Comparison of ENCODE assay signal across 13 mouse cellular contexts in genomic region chr16:82038616-82039015, GRCm38 (mm10).
"Had no signal": no experiment of that assay in that cellular context is flagged by ENCODE, and none has a peak within 500 bp of the region (broad histone marks: within the 10 kb centered on the region; RNA-seq: fewer than 3 reads in every experiment).

No protein-coding gene starts in this region.

- H3K36me3 ChIP-seq: limb, embryonic 13.5 days; midbrain, embryonic 10.5 days had no signal

- H3K4me1 ChIP-seq: limb, embryonic 13.5 days; midbrain, embryonic 10.5 days had no signal

- H3K9ac ChIP-seq: limb, embryonic 13.5 days; liver, embryonic 14.5 days had no signal

- H3K27me3 ChIP-seq: limb, embryonic 13.5 days had no signal

- H3K27ac ChIP-seq: limb, embryonic 13.5 days; liver, embryonic 14.5 days; midbrain, embryonic 10.5 days had no signal

- ATAC-seq: lung, postnatal 0 days had no signal

- H3K4me2 ChIP-seq: limb, embryonic 13.5 days had no signal

- H3K9me3 ChIP-seq: limb, embryonic 13.5 days; midbrain, embryonic 10.5 days had no signal

- DNase-seq: kidney, adult 18-20 months; kidney, postnatal 10 days; kidney, postnatal 4 days; lung, adult 18-20 months; lung, postnatal 4 days; midbrain, embryonic 14.5 days; thymus, adult 2 months; thymus, postnatal 36 days had no signal

- H3K4me3 ChIP-seq: limb, embryonic 13.5 days; midbrain, embryonic 10.5 days; myocyte had no signal
